Mouse (Mus musculus): ENCODE data around the gene Mef2c.

Mef2c gene

DNA sequence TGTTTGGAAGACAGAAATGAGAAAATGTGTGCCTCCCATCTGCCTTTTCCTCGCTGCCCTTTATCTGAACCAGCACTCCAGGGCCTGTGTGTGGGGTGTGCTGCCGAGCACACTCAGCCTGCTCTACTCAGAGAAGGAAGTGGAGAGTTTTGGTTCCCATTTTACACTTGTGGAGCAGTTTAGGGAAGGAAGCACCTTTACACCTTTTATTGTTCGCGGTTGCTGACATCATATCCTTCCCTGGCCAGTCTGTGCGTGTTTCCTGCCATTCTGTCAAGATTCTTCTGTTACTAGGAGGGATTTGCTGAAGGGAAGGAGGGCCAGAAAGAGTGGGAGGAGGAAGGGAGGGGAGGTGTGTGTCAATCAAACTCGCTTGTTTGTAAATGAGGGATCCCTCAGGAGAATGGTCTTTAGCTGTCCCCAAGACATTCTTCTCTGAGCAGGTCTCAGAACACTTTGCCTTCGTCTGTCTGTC, 68.2 kb downstream of the Mef2c start:
- no peak for DNase-seq (ENCODE audit: low spot score)

DNA sequence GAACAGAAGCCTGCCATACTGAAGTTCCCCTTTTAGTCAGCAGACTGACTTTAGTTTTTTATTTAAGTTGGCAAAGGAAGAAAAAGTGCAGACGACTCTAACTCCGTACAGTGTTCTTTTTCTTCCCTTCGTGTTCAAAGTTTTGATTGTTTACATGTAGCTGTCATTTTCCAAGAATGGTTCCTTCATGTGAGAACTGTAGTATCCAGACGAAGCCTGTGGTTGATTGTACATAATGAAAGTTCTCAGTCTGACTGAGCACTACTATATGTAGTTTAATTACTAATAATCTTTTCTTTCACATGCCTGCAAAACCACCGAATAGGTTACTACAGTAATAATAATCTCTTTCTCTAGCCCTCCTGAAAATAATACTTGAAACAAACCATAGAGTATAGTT, 68.6 kb downstream of the Mef2c start:
- DNase-seq (ENCODE audit: low spot score): no peak

DNA sequence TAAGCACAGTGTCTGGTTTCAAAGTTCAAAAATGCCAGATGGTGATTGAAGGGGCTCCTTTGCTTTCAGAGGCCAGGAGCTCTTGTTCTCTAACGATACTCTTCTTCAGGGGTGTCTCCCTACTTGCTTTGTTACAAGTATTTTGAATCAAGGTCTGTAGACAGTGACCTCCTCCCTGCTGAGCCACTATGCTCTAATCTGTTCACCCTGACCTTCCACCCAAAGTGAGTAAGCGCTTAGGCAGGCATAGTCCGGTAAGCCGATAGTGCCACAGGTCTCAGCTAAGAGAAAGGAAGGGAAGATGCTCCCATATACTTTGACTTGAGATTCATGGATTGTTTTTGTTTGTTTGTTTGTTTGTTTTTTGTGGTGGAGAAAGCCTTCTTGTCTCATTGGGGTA, 69.5 kb downstream of the Mef2c start:
- DNase-seq (ENCODE audit: low spot score): no peak

DNA sequence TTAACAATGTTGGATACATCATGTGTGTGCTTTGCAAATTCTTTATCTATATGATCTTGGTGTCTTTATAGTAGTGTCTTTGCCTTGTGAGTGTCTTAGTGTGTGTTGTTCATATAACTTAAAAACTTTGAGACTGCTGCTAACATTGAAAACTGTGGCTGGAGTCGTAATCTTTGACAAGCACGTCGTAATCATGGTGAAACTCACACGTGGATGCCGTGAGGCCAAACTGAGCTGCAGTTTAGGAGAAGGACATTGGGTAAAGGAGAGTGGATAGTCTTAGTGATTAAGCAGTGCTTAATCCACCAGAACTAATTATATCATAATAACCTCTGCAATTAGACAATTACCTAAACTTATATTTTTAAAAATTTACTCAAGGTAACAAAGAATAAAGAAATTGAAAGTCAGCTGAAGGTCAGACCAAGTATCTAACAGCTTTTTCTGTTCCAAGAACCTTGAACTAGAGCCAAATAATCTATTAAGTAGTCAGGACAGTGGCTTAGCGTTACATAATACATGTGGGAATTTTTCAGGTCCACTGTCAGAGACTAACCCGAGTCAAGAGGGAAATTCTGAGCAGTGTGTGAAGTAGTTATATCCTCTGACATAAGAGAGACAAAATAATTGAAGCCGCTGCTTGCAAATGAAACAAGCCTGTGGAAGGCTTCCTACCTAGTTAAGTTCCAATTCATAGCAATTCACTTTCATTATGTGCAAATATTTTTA, 70.2 kb downstream of the Mef2c start:
- DNase-seq (ENCODE audit: low spot score): no peak

DNA sequence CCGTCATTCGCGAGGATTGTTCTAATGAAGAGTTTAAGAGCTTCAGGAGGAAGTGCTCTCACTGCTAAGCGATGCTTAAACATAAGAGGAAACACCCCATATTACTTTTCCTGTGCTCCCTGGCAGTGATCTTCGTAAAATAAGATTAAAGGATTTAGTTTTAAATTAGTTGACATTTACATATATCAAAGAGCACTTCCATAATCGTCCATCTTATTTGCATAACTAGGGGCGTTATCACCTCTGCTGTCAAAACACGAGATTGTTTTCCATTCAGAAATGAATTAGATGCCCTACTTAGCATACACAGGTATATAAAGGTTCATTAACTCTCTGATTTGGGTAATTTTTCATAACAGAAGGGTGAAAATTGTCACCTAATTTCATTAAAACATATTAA, 71.0 kb downstream of the Mef2c start:
- DNase-seq (ENCODE audit: low spot score): no peak

DNA sequence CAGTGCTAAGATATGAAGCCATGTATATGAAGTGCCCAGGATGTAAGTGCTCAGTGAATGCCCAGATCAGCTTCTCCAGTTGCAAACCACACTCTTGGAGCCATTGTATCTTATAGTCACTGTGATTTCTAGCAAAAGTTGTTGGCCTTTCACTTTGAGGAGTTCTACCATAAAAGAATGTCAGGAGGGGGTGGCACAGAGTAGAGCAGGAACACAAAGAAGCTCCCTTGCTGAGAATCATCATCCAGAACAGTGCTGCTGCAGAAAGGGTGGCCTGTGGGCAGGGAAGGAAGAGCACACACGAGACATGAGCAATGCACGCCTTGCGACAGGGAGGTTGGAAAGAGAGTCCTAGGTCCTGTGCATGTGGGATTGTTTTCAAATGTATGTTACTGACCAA, 75.6 kb downstream of the Mef2c start:
- DNase-seq (ENCODE audit: low spot score): no peak

DNA sequence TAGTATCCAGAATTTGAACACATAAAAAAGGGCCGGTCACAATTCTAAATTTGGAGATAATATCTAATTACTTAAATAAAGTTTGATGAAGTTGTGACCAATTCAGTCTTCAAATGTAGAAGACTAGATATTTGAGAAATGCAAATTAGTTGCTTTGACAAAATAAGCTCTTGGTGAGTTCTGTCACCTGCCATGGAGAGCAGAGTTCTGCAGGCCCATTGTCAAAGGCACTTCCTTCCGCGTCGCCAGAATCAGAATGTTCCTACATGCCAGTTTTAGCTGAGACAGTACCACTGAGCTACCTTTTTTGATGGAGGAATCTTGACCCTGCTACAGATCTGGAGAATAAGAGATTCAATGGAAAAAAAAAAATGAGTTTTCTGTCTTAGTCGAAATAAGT, 77.0 kb downstream of the Mef2c start:
- no peak for DNase-seq (ENCODE audit: low spot score)

DNA sequence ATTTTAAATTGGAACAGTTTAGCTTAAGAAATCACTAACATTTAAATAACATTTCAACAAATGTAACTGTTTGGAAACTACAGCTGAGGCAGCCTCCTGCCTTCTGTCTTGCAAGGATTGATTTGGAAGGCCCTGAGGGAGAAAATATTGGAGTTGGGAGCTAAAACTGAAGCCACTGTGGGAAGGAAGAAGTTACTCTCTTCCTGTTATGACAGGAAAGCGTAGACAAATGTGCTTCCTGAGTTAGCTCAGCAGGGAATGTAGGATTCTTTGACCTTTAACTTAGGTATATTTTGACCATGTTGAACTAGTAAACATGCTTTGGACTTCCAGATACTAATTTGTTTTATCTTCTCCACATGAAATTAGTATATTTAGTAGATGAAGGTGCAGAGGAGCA, 78.7 kb downstream of the Mef2c start:
- no peak for DNase-seq (ENCODE audit: low spot score)

DNA sequence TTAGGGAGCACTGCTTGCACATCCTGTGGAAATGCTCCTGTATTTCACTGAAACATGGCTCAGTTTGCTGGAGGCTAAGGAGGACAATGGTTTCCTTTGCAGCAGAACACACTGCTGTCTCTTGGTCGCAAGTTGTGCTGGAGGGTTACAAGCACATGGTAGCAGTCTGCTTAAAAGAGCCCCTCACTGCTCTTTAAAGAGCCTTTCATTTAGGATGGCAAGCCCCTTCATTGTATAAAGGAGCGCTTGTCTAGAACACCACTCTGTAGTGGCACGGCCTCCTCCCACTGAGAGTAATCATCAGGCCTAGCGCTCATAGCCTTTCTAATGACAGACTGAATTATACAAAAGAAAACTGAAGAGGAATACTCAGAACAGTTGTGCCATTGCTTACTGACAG, 80.0 kb downstream of the Mef2c start:
- no peak for DNase-seq (ENCODE audit: low spot score)

DNA sequence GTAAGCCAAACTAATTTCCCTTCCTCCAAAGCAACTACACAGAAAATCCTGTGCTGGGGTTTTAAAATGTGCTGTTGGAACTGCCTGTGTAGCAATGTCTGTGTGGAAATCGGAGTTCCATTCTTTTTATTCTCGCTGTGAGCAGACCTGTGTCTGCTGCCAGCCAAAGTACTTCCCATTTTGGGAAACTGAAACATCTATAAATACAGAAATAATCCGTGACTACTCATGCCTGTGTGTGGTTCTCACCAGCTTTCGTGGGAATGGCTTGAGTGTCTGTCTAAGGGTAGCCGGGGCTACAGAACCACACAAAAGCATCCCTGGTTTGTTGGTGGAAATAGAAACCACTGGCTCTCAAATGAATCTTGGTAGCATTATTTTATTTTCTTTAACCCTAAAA, 81.5 kb downstream of the Mef2c start:
- DNase-seq (ENCODE audit: low spot score): no peak

DNA sequence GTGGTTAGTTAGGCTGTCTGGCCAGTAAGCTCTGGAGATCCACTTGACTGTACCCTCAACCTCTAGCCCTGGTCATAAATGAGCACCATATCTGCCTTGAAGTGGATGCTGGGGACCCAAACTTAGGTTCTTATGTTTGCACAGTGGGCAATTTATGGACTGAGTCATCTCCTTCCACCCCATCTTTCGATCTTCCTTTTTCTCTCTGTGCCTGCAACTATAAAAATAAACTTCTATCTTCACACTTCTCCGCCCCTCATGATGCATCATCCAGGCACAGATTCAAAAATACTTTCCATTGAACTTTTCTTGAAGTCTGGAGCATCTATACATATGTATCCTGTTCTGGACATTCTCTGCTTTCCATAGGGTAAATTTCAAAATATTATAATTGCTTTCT, 84.4 kb downstream of the Mef2c start:
- no peak for DNase-seq (ENCODE audit: low spot score)

DNA sequence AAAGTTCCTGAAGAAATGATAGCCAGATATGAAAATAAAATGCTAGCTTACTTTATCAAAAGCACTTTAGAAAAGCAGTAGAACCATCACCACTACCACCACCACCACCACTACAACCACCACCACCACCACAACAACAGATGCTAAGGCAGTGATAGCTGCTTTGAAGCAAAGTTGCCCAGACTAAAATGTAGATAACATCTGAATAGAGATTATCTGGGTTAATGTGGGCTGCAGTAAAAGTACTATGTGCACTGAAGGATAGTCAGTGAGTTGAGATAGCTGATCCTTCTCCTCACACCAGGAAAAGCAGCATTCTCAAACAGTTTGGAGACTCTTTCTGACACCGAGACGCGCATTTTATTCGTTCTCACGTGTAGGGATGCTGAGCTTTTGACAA, 87.1 kb downstream of the Mef2c start:
- no peak for DNase-seq (ENCODE audit: low spot score)

DNA sequence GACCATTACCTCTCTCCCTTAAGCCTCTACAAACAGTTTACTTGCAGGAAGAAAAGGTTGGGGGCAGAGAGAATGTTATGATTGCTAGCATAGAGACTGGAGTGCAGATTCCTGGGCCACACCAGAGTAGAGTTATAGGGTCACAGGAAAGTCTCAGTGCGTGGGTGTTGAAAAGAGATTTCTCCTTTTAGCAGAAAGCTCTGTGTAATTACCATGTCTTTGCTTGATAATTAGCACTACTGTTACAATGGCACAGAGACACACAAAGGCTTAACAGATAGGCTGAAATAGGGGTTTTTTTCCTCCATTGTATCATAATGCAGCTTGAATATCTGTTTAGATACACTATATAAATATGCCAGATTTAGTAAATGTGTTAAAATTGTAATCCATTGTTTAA, 91.6 kb downstream of the Mef2c start:
- DNase-seq (ENCODE audit: low spot score): no peak

DNA sequence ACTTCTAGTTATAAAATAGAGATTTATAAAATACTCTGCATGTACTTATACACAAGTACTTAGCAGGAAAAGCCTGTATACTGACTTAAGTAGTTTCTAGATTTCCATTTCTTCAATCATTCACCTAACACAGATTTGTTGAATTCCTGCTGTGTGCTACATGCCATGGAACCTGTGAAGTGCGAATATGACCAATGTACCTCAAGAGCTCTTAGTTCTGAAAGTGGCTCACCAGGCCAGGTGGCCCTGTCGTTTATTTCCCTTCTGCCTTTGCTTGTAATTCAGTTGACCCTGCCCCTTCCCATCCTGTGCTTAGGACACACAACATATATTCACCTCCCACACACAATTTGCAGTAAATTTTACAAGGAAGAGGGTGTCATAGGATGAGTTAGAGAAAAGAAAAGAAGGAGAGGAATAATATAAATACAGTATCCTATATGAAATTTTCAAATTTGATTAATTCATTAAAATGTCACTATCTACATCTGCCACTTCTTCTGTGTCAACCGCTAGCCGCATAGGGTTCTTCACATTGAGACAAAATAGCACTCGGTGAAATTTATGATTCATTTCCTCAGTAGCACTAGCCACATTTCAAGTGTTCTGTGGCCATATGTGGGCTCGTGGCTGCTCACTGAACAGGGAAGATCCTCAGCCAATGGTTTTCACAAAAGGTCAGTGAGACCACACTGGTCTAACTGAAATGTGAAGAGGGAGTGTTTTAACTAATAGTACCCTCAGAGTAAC, 93.3 kb downstream of the Mef2c start:
- no peak for DNase-seq (ENCODE audit: low spot score)

DNA sequence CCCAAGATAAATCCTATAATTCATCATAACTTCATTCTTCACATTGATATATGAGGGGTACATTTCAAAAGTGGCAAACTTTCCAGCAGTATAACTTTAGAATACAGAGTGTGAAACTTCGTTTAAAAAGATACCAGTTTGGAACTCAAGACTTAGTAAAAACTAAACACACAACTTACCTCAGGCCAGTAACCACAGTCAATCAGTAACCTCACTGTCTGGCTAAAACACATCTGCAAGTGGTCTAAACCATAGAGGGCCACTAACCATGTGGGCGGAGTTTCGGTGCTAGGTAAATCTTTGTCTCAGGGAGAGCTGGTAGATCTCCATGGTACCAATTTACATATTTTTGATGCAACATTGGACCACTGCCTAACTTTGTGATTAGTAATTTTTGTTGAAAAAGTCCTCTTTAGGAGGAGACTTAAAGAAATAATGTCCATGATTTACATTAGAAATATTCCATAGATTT, 93.9 kb downstream of the Mef2c start:
- DNase-seq (ENCODE audit: low spot score): no peak

DNA sequence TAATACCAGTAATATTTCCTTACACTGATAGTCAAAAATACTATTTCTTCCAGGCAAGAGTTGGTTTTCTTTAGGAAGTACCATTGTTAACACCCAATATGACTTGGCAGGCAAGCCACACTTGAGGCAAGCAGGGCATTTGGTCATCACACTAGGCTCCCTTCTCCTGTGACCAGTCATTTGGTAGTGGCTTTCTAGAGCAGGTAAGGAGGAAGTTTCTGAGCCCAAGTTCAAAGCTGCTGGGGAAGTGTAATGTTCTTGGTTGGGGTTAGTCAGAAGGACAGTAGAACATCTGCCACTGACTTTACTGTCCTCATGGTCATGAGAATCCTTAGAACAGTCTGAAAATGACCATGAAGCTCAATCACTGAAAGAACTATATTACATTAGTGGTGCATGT, 96.5 kb downstream of the Mef2c start:
- no peak for DNase-seq (ENCODE audit: low spot score)

DNA sequence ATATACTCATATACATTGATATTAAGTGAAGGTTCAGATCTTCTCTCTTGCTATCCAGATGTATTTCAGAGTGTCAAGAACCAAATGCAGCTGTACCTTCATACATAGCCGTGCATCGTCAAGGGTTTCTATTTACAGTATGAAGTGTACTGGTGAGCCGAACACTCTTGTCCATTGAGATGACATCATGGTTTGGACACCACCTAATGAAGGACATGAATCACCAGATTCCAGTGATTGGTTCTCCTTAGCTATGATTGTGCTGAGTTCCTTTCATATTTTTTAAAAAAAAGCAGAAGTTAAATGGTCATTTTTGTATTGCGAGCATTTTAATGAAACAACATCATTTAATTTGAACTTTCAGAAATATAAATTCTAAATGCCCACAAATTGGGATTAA, 97.9 kb downstream of the Mef2c start:
- DNase-seq (ENCODE audit: low spot score): no peak

DNA sequence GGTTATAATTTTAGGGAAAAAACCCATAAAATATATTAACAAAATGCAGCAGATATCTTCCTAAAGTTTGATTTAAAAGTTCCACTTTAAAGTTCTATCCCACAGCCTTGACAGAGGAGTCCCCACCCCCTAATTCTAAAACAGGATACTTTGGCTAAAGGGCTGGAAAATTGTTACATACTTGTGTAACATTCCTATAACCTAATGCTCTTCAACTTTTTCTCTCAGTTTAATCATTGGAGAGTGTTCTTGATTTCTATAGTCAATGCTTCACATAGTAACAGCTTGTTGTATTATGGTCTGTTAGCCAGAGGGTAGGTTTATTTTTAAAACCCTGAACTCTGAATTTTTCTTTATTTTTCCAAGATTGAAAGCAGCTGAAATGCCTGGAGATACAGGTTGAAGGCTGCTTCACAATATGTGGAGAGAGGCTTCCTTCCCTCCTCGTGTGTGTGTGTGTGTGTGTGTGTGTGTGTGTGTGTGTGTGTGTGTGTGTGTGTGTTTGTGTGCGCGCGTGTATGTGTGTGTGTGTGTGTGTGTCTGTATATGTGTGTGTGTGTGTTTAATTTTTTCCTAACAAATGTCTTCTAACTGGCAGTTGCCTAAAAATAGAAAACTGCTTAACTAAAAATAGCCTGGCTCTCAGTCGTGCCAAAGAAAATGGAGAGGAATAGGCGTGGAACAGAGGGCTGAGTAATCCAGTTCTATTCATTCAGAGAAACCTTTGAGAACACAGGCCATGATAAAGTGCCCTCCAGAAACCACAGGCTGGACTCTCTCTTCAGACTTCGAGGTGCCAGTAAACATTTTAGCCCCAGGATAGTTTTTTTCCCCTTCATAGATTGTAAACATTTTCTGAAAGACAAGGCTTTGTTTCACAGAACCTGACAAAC, 99.8 kb downstream of the Mef2c start:
- DNase-seq (ENCODE audit: low spot score): no peak

DNA sequence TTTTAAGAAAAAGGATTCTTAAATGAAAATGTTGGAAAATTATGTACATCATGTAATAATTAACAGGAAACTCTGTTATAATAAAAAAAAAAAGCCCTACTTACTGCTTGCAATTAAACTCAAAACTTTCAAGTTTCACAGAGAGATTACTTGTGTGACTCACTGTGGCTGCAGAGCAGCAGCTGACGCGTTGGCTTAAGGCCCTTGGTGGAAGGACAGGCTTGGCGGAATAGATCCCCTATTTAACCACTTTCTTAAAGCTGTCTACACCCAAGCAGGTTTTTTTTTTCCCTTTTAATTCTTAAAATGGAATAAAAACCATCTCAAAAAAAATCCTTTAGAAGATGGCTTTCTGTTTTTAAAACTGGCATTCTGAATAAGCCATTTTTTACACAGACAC, 100.5 kb downstream of the Mef2c start:
- DNase-seq (ENCODE audit: low spot score): no peak

DNA sequence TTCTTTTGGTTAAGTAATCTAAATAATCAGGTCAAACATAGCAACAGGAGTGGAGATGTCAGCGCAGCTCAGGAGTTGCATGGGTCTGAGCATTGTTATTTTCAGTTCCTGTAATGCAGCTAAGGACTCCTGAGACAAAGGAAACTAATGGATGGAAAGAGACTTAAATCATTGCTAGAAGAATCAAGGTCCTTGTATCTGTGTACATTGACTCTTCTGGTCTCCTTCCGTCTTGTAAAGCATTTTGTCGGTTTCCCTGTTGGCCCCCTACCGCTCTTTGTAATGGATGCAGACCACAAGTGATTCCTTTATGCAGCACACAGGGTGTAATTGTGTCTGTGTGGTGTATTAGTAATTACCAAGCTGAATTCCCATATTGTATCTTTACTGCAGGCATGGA, 101.0 kb downstream of the Mef2c start:
- DNase-seq (ENCODE audit: low spot score): no peak

DNA sequence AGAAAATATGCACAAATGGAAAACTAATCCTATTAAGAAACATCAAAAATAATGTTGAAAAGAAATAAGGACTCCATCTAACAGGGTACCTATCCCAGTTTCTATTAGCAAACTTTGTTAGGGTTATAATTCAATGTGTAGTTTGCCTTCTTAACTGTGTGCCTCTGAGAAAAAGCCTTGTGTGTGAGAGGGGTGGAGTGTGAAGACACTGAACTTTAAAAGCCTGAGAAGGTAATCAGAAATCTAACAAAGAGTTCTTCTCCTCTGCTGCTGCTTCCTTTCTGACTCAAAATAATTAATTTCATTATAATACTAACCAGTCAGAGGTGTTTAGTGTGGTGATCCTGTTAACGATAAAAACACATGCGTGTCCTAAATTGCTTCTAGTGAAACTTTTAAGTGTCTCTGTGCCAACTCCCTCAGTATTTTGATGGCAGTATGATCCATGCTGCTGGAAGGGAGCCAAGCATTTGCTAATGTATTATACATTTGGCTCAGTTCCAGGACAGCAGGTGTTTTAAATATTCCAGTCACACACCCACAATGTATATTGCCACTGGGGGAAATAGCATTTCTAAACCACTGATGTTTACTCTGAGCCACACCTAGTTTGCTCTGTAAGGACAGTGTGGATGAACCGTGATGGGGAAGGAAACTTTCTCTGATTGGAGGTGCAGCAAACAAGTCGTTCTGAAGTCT, 104.2 kb downstream of the Mef2c start:
- DNase-seq (ENCODE audit: low spot score): no peak
